Mouse (Mus musculus) v-Abl transformed pro-B cells (cell line): ENCODE results near the gene Fbp1.

Experiments used
- in situ Hi-C, 2 experiments: fragments of 400-800 bp; cut with MboI; formaldehyde crosslinking; loops; one replicate each; pipeline ENCODE4 v1.15.1; 2025; ENCODE audit not compliant: unreplicated experiment in 2 of 2

Gene Fbp1

DNA sequence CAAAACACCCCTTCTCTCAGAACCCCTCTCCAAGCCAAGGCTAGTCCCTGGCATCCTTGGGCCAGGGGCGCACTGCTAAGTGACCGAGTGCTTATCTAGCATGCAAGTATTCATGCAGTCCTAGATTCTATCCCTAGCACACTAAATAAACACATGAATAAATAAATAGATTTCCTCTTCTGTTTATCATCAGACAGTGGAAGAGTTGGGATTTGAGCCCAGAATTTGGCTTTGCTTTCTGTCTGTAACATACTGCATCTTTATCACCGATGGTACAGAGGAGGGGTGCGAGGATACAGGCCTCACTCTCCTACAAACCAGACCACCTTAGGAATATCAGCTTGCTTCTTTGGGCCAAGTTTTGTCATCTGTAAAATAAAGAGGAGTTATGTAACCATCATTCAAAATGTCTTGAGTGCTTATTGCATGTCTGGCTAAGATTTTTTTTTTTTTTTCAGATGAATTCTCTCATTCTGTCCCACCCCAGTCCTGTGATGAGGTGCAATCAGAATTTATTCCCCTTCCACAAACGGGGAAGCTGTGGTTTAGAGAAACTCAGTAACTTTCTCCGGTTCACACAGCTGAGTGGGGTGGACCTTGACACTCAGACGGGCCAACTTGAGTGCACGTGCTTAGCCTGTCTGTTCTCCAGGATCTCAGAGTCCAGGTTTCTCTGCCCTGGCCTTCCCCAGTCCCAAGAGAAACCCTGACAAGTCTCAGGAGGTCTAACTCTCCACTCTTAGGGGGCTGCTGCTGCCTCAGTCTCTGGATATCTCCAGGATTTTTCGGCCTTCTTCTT lies 5.2 kb upstream of the Fbp1 start:
- in situ Hi-C loops, result no loop called here

DNA sequence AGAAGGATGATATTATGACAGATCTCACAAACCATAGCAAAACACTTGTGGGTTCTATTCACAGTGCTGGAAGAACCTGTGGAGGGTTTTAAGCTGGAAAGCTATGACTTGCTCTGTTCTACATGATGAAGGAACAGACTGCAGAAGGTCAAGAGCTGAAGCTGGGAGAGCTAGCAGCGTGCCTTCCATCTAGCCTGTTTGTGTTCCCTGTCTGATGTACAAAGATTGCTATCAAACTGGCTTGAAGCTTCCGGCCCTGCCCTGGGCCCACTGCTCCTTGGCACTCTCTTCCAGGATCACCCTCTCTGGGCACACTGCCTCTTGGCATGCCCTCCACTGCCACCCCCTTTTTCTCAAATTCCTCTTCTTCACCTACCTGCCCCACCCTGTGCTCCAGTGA lies 1.2 kb upstream of the Fbp1 start:
- in situ Hi-C loops, result no loop called here

DNA sequence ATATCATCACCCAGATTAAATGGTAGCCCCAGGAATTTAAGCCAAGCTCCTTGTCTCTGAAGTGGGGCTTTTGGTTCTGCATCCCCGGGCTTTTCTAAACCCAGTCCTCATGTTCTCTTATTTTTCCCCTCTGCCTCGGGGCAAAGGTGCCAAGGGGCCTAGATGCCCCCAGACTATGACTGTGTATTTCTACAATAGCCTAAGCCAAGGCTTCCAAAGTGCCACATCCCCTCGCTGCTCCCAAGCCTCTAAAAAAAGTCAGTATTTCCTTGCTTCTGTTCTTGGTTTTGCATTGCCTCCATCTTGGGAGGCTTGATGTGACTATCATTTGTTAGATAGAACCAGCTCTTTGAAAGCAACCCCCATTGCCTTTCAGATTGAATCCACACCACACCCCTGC lies 3.5 kb downstream of the Fbp1 start:
- in situ Hi-C loops, result no loop called here

DNA sequence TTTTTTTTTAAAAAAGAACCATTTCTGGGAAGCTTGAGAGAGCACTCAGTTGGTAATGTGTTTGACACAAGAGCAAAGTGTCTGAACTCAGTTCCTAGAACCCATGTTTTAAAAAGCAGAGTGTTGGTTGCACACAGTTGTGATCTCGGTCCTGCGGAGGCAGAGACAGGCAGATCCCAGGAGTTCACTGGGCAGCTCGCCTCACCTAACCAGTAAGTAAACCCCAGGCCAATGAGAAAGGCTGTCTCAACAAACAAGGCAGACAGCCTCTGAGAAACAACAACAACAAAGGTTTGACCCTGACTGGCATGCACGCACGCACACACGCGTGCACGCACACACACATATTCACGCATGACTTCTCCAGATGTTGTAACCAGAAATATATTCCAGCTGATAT lies 4.2 kb downstream of the Fbp1 start:
- in situ Hi-C loops, result no loop called here

DNA sequence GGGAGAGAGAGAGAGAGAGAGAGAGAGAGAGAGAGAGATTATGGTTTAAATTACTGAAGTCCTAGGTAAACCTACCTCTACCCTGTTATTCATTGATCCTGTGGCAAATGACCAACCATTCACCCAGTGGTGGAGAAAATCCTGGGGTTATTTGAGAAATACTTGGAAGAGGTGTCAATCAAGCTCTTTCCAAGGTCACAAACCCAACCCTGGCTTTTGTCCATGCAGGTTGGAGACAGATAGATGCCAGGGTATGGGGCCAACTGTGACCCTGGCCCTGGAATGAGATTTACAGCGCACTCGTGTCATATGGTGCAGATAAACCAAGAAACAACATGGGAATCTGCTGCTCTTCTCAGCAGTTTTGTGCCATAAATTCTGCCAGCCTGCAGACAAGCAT lies 4.6 kb downstream of the Fbp1 start:
- in situ Hi-C loops, result no loop called here

DNA sequence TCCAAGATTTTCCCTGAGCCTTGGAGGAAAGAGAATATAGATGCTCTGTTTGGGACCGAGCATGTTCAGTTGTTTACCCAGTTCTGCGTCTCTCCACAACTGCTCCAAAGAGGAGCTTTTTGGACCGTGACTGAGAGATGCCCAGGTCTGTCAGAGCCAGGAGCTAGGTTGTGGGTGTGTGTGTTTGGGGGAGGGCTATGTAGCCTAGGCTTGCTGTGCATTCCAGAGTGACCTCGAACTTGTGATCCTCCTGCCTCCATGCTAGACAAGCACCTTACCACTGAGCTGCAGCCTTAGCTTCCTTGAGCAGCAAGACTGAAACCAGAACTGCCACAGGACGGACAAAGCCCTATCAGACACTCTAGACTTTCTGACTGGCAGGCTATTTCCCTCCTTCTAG lies 5.2 kb downstream of the Fbp1 start:
- in situ Hi-C loops, result no loop called here

DNA sequence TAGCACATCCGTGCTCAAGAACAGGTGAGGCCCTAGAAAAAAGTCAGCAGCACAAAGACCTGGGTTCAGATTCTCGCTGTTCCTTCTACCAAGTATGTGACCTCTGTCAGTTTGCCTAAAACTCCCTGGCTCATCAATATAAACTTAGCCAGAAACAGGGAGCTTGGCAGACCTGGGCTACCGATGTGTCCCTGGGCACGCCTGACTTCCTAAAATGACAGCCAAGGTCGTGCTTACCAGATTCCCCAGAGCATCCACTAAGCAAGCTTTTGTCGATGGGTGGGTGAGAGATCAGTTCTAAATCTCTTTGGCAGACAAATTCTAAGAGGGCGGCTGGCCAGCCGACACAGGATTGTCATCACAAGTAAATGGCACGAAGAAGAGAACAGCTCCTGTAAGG lies 6.7 kb downstream of the Fbp1 start:
- in situ Hi-C loops, result no loop called here

DNA sequence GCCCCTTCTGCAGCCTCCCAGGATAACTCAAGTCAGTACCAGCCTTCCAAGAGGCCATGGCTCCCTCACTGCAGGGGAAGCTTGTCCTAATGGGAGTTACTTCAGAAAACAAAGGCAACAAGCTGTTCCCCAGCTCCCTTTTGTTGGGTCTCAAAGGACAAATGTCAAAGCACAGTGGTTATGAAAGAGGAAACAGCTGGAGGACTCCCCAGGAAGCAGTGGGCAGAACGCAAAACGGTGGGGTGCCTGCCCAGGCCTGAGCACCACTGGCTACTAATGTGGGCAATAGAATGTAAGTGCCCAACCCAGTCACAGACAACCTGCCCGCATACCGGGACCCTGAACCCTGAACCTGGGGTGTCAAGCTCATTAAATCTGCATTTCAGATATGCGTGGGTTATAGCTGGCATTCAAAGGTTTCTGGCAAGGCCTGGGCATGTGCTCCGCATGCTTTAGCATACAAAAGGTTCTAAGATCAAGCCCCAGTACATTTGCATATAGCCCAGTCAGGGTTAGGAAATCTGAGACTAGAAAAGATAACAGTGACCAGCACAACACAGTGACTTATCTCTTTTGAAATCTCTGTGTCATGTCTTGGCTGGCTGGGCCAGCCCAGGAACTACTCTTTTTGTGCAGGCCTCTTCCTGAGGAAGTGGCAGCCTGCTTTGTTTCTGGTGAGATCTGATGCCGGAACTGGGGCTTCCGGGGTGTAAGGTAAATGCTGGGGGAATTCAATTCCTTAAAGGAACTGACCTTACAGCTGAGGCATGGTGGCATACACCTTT lies 8.1 kb downstream of the Fbp1 start:
- in situ Hi-C loops, result no loop called here

- in situ Hi-C loops, result no loop called here
These were observed 8.7 kb downstream of the Fbp1 start for GRCm38 (mm10) chr13:62879411-62879810.

DNA sequence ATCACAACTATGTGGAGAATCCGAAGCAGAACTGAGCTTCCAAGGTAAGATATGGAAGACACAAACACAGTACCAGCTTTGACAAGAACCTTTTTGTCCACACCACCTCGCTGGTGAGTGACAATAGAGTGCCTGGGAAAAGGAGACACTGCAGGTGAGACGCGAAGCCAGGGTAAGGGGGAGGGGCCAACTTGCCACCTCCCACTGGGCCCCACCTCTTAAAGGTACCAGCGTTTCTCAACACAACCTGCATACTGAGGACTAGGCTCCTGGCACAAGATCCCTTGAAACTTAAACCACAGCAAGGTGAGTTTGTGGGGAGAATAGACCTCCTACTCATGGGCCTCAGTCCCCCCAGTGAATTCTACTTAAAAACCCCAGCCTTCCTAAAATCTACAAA lies 10.8 kb downstream of the Fbp1 start:
- in situ Hi-C loops, result no loop called here

GRCm38 (mm10) chr13:62876111-62876510 lies 12.0 kb downstream of the Fbp1 start:
- in situ Hi-C loops, result no loop called here

GRCm38 (mm10) chr13:62872252-62872651 lies 15.8 kb downstream of the Fbp1 start:
- in situ Hi-C loops, result no loop called here

- in situ Hi-C loops, result no loop called here
These were observed 17.5 kb downstream of the Fbp1 start for GRCm38 (mm10) chr13:62870605-62871004.

DNA sequence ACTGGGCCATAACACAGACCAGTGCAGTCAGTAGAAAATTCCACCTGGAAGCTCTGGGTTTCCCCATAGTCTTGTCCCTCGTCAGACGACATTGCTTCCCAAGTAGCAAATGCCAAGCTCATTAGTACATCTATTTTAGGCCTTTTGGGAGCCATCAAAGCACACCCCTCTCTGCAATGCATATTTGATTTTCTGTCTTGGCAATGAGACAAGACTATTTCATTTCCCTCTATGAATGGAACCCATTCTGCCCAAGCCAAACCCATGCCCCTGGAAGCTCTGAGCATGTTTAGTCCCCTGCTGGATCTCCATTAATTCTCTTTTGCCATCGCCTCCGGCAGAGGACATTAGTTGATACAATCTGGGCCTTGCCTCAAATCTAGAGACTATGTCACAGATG lies 21.3 kb downstream of the Fbp1 start:
- in situ Hi-C loops, result no loop called here

GRCm38 (mm10) chr13:62865651-62866315 lies 22.3 kb downstream of the Fbp1 start:
- in situ Hi-C loops, result no loop called here

GRCm38 (mm10) chr13:62863771-62864170 lies 24.3 kb downstream of the Fbp1 start:
- in situ Hi-C loops, result no loop called here

GRCm38 (mm10) chr13:62862875-62863274 lies 25.2 kb downstream of the Fbp1 start:
- in situ Hi-C loops, result no loop called here

DNA sequence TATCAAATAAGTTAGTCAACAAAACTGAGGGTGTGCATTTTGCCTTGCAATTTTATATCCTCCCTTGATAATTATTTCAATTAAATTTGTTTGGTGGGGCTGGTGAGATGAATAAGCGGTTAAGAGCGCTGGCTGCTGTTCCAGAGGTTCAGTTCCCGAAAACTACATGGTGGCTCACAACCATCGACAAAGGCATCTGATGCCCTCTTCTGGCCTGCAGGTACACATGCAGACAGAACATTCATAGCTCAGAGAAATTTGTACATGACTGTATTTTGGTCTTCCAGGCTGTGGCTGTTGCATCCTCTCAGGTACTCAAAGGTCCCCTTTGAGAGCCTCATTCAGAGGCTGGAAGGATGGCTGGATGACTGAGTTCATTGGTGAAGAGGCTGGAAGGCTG lies 28.0 kb downstream of the Fbp1 start:
- in situ Hi-C loops, result no loop called here

GRCm38 (mm10) chr13:62859251-62859650 lies 28.8 kb downstream of the Fbp1 start:
- in situ Hi-C loops, result loop anchor here (10.0 kb wide), 3 partner anchors 94 to 394 kb away; partner anchors contain the start of genes Gm49359 (in 2 of the 2), Zfp935 (in 2 of the 2) and Platr25 (in 1 of the 2)

- in situ Hi-C loops, result loop anchor here (10.0 kb wide), 3 partner anchors 93 to 393 kb away; partner anchors contain the start of genes Gm49359 (in 2 of the 2), Zfp935 (in 2 of the 2) and Platr25 (in 1 of the 2)
These were observed 29.9 kb downstream of the Fbp1 start, which contains the start of gene Fbp2 for GRCm38 (mm10) chr13:62857941-62858915. Fbp2 (minus strand) TSS chr13:62858422.
